Mouse (Mus musculus) Patski (cell line): Measurements from ENCODE around the gene AU022252. TPM values are rescaled to one million over a fixed set of nuclear protein-coding genes. Genes with fewer than 3 reads are reported as not detected.
A peak's percentile ranks its signal among the peaks of the same experiment; 100 is the strongest.

Source experiments
- ATAC-seq: fragments of 100-300 bp; one replicate; pipeline ENCODE4 v1.8.0; 2021
- CTCF ChIA-PET: fragments of 350-600 bp; sonication (Branson Sonifier 250); formaldehyde crosslinking; loops from one replicate; lab custom pipeline; 2022; ENCODE audit warnings: inconsistent platforms; lab: Charles Lee
- POLR2A ChIA-PET: fragments of 350-600 bp; sonication (Branson Sonifier 250); formaldehyde crosslinking; loops from one replicate; lab custom pipeline; 2022; ENCODE audit warnings: antibody characterized with exemption, inconsistent platforms; lab: Charles Lee
- DNase-seq: peaks from one replicate; pipeline ENCODE4 v3.0.0-alpha.2; 2011; ENCODE audit warnings: low read depth, low spot score
- H3K27me3 ChIP-seq: fragments of 371-371 bp; one replicate; pipeline ENCODE4 v1.5.1; 2021
- CTCF ChIP-seq: fragments of 100-300 bp; IDR thresholded peaks from one replicate; pipeline ENCODE4 v1.5.1; 2021
- in situ Hi-C: fragments of 300-500 bp; cut with MboI; formaldehyde crosslinking; loops from 3 replicates; pipeline ENCODE4 v1.11.1; 2018; ENCODE audit warnings: low pct_unique_long_range_greater_than_20kb, mixed read lengths
- polyA plus RNA-seq: library from polyadenylated mRNA; unstranded; gene quantifications from one replicate; pipeline ENCODE4 v1.2.3, GENCODE M21; 2021

Gene AU022252
- polyA plus RNA-seq, 1 experiment from 2014 or later = 12.3 TPM

DNA sequence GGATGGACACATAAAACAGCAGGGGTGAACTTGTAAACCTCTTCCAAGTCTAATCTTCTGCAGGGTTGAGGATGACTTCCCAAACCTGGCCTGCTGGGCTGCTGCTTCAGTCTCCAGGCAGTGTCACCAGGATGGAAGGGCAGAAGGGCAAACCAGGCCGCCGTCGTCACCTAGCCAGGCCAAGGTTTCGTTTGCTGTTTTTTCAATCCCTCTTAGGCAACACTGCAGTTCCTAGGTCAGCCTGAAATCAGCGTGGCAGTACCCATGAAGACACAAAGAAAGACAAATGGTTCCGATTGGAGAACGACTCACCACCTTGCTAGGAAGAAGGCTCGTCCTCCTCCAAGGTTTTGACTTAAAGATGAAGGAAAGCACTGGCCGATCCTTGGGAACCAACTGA lies 6.8 kb downstream of the AU022252 start:
- TF ChIP-seq CTCF = no peak
- POLR2A ChIA-PET = interaction anchor here (0.6 kb wide), 1 partner anchor 24 kb away, joined by 4 read pairs; no protein-coding TSS in a partner anchor
- in situ Hi-C loops = no loop called here
- DNase-seq = no peak
- no peak for ATAC-seq
- H3K27me3 ChIP-seq = no peaks in the 10 kb centered on the region
- CTCF ChIA-PET = no interaction called here

DNA sequence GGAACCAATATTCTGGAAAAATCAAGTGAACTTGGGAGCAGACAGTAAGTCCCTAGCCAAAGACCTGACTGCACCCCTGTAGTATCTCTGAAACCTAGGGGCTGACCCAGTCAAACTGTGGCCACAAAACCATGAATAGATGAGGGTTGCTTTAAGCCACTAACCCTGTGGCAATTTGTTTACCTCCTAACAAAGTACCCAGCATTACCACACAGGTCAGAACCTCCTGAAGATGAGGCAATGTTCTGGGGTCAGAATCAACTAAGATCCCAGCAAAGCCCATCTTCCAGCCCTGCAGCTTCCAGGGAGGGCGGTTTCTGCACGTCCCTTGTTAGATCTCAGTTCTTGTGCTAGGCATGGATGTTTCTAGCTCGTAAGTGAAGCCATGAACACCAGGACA lies 8.0 kb downstream of the AU022252 start:
- ChIA-PET POLR2A (no interaction called here), CTCF (interaction anchor here (0.7 kb wide), 1 partner anchor 52 kb away, joined by 3 read pairs; no protein-coding TSS in a partner anchor)
- no peak for TF ChIP-seq CTCF
- in situ Hi-C loops = no loop called here
- no peaks in the 10 kb centered on the region for H3K27me3 ChIP-seq
- DNase-seq (no peak), ATAC-seq (no peak)

DNA sequence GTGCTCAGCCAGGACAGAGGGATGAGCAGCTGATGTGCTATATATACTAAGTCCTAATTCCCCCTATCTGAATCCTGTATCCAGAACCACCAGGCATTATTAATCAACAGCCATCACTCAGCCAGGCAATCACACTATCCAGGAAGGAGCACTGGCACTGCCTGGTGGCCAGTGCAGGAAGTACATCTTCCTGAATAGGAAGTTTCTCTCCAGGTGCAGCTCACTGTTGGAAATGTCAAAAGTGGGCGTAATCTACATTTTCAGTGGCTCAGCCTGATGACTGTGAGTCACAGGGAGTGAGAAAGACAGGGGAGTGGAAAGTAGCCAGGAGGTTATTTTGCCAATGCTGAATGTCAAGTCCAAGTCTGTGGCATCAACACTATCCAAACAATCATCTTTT lies 8.8 kb downstream of the AU022252 start:
- DNase-seq (no peak), ATAC-seq (no peak)
- TF ChIP-seq CTCF = peak; percentile 75
- no peaks in the 10 kb centered on the region for H3K27me3 ChIP-seq
- ChIA-PET POLR2A (no interaction called here), CTCF (interaction anchor here (0.7 kb wide), 1 partner anchor 51 kb away, joined by 3 read pairs; no protein-coding TSS in a partner anchor)
- in situ Hi-C loops = no loop called here

DNA sequence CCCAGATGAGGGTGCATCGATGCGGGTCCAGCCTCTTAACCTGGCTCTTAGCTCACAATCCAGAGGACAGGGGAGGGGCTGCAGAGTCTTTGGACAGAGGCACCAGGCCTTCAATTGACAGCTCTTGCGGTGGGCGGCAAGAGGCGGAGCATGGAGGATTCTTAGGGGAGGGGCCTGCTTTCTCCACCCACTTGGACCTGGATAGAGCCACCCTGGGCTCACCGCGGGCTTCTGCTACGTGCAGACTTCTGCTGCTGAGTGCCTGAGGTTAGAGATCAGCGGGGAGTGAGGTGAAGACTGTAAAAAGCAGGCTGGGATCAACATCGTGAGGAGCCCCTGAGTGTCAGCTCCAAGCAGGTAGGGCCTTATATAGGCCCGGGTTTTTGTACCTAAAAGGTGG lies 14.3 kb downstream of the AU022252 start, which contains the start of gene Tmem269:
TSS of gene Tmem269 (minus strand) at position 49 of the 400 bp plus-strand sequence.
- CTCF ChIA-PET = no interaction called here
- in situ Hi-C loops = no loop called here
- no peaks in the 10 kb centered on the region for H3K27me3 ChIP-seq
- DNase-seq = no peak
- ATAC-seq = no peak
- POLR2A ChIA-PET = no interaction called here
- TF ChIP-seq CTCF = no peak

DNA sequence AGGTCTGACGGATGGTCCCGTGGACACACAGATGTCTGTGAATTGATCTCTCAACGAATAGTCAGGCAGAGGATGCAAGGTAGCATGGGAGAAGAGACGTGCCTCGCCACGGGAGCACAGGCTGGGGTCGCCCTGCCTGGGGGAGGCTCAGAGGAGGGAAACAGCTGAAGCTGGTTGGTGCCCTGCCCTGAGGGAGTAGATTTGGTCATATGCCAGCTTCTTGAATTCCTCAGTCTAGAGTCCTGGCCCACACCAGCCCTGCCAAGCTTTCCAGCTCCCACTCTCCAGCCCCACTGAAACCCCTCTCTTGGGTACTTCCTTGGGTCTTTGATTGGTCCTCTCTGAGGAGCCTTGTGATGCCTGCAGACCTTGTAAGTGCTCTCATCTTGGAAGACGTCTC lies 15.8 kb downstream of the AU022252 start:
- ChIA-PET CTCF (no interaction called here), POLR2A (no interaction called here)
- DNase-seq (no peak), ATAC-seq (no peak)
- in situ Hi-C loops = no loop called here
- no peaks in the 10 kb centered on the region for H3K27me3 ChIP-seq
- no peak for TF ChIP-seq CTCF

DNA sequence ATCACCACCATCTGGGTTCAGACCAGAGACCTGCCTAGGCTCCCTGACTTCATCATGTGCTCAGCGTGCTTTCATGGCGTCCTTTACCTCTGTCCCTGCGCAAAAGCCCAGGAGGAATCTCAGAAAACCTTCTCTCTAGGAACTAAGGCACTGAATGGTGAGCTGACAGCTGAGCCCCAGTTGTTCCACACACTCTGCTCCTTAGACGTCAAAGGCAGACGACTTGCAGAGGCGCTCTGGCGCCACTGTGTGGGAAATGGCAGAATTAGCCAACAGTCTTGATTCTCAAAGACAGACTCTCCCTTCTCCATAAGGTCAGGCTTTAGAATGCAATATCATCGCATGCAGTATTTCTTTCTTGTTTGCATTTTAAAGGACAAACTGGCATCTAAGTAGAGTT lies 27.8 kb downstream of the AU022252 start:
- ATAC-seq = no peak
- ChIA-PET CTCF (interaction anchor here (0.7 to 2.0 kb wide), 8 partner anchors 9 to 271 kb away, joined by 3 to 9 read pairs (median 3); no protein-coding TSS in a partner anchor), POLR2A (no interaction called here)
- DNase-seq = no peak
- no peaks in the 10 kb centered on the region for H3K27me3 ChIP-seq
- in situ Hi-C loops = loop anchor here (10.0 kb wide), 1 partner anchor 560 kb away; no protein-coding TSS in a partner anchor
- peak; percentile 87 for TF ChIP-seq CTCF

DNA sequence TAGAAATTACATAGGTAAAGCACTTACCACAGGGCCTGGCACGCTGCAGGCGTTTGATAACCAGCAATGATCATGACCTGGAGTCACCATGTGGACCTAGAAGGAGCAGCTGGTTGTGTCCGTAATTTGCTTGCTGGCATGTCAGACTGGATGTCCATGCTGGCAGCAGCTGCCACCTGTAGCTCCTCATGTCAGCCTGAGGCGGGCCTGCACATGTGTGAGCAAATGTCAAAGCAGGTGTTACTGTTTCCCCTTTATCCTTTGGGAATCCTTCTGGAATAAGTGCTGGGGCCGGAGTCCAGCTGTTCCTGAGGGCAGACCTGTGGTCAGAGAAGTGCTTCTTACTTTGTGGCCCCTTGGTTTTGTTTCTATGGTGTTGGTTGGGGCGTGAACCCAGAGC lies 34.4 kb downstream of the AU022252 start:
- DNase-seq (no peak), ATAC-seq (no peak)
- ChIA-PET POLR2A (no interaction called here), CTCF (no interaction called here)
- in situ Hi-C loops = no loop called here
- H3K27me3 ChIP-seq = no peaks in the 10 kb centered on the region
- TF ChIP-seq CTCF = no peak

DNA sequence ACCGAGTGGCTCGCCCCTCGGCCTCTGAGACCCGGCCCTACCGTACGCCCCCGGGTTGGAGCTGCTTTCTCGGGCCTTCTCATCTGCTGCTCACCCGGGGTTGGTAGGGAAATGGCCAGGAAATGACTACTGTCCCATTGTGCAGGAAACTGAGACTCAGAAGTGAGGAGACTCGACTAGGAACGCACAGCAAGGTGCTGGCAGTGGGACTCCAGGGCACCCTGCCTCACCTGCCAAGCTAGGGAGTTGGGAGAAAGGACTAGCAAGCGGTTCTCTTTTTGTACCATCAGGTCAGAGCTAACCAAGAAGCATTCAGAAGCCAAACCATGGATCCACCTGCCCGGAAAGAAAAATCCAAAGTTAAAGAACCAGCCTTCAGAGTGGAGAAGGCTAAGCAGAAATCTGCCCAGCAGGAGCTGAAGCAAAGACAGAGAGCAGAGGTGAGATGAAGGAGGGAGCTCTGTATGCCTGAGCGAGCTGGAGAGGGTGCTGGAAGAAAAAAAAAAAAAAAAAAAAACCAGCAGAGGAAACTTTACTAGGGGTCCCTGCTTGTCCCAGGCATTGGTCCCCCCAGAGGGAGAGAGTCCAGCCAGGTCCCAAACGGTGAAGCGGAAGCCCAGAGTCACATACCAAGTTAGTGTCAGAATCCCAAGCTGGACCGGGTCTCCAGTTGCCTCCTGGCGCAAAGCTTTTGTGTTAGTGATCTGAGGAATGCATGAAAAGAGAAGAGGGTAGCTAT lies 36.8 kb downstream of the AU022252 start:
- TF ChIP-seq CTCF = no peak
- ATAC-seq (peak; percentile 32), DNase-seq (no peak)
- H3K27me3 ChIP-seq = no peaks in the 10 kb centered on the region
- POLR2A ChIA-PET = interaction anchor here (0.6 to 1.2 kb wide), 4 partner anchors 12 to 149 kb away, joined by 3 read pairs; no protein-coding TSS in a partner anchor
- CTCF ChIA-PET = interaction anchor here (0.8 to 1.1 kb wide), 2 partner anchors 9 to 193 kb away, joined by 3 read pairs; no protein-coding TSS in a partner anchor
- in situ Hi-C loops = no loop called here

DNA sequence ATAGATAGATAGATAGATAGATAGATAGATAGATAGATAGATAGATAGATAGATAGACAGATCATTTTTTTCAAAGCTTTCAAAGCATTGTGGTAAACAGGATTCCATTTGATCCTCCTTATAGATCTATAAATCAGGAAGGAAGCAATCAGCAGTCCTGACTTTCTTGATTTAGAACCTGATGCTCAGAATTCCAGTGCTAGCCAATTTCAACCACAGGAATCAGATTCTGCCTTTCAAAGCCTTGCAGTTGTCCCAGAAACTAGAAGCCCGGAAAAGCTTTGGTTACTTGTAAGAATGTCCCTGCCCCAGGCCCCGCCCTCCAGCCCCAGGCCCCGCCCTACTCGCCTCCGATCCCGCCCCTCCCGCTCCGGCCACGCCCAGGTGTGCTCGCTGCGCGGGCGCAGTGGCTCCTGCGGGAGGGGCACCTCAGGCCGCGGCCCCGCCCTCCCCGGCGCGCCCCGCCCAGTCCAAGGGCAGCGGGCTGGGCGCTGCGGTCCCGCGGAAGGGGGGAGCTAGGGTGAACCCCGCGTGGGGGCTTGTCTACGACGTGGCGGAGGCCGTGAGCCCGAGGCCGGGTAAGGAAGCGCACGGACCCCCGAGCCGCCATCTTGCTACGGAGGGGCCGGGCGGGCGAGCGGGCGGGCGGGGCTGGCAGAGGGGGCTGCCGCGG lies 37.5 kb downstream of the AU022252 start, which contains the start of gene Svbp:
TSS of gene Svbp (plus strand) at position 398 of the 673 bp plus-strand sequence.
- POLR2A ChIA-PET = interaction anchor here (0.6 to 1.2 kb wide), 4 partner anchors 12 to 149 kb away, joined by 3 read pairs; no protein-coding TSS in a partner anchor
- TF ChIP-seq CTCF = no peak
- CTCF ChIA-PET = interaction anchor here (1.1 kb wide), 1 partner anchor 192 kb away, joined by 3 read pairs; no protein-coding TSS in a partner anchor
- DNase-seq (no peak), ATAC-seq (peak; percentile 81)
- in situ Hi-C loops = no loop called here
- no peaks in the 10 kb centered on the region for H3K27me3 ChIP-seq

DNA sequence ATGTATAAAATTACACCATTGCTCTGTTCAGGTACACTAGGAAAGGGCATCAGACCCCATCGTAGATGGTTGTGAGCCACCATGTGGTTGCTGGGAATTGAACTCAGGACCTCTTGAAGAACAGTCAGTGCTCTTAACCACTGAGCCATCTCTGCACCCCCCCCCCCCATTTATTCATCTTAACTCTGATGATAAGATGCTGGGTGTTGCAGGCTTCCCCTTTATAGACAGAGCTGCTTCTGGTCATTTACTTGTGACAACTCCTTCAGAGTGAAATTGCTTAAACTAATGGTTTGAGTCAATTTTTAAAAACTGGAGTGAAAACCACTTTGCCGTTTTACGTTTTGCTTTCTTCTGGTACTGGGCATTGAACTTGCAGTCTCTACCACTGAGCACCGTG lies 39.8 kb downstream of the AU022252 start:
- no peak for ATAC-seq
- peaks cover 6% of the 10 kb centered on the region for H3K27me3 ChIP-seq
- CTCF ChIA-PET = interaction anchor here (1.5 kb wide), 1 partner anchor 10 kb away, joined by 3 read pairs; no protein-coding TSS in a partner anchor
- POLR2A ChIA-PET = interaction anchor here (1.5 kb wide), 1 partner anchor 188 kb away, joined by 3 read pairs; no protein-coding TSS in a partner anchor
- no peak for TF ChIP-seq CTCF
- DNase-seq = no peak
- in situ Hi-C loops = no loop called here
